Mouse (Mus musculus) hematopoietic stem cell, adult 5-6 weeks (primary cell): Measurements from ENCODE around the gene Olfr68. TPM values are rescaled to one million over a fixed set of nuclear protein-coding genes. Genes with fewer than 3 reads are reported as not detected.
"Not testable (repeated sequence)": the region's sequence is repeated elsewhere in the genome, so short reads cannot be mapped to it uniquely, and the experiment has no call there.

Experiments
- ATAC-seq, 2 experiments: fragments of 125-278 bp in 1 of 2; replicated peaks in 1 of 2; 2 replicates each; pipeline ENCODE4 v1.8.0; 2016 to 2017; ENCODE audit warnings: inconsistent platforms in 2 of 2, mild to moderate bottlenecking in 2 of 2, moderate number of reproducible peaks in 2 of 2, low read depth in 1 of 2, moderate TSS enrichment in 1 of 2; ENCODE audit not compliant: low FRiP score in 2 of 2, poor library complexity in 2 of 2, severe bottlenecking in 2 of 2, insufficient read depth in 1 of 2, low TSS enrichment in 1 of 2
- total RNA-seq: library from RNA; stranded (forward); fragments of 172-1452, 232-1000 nt; gene quantifications from 2 replicates; pipeline ENCODE4 v1.2.3, GENCODE M21; 2017

Gene Olfr68
- total RNA-seq = 0.88 TPM in 1 of 2 replicates, not detected in the other

- no peak for ATAC-seq
Measured at GRCm38 (mm10) chr7:103779598-103779997, at the start of gene Olfr68. Gene Olfr68, minus strand, starts transcription at chr7:103779698.

GRCm38 (mm10) chr7:103827808-103828207 lies 48.3 kb upstream of the Olfr68 start, which contains the start of gene Hbb-bs:
Gene Hbb-bs, minus strand, starts transcription at chr7:103828096.
- peak in 1 of 2 experiments; percentile 39; a peak in 2 of 4 replicates for ATAC-seq

GRCm38 (mm10) chr7:103827139-103827538 lies 47.6 kb upstream of the Olfr68 start:
- peak; percentile 44 to 51; a peak in 3 of 4 replicates for ATAC-seq

- no peak for ATAC-seq
Measured at GRCm38 (mm10) chr7:103826255-103826887, 46.9 kb upstream of the Olfr68 start.

- no peak for ATAC-seq
Measured at GRCm38 (mm10) chr7:103825536-103826254, 46.2 kb upstream of the Olfr68 start.

GRCm38 (mm10) chr7:103824597-103824996 lies 45.1 kb upstream of the Olfr68 start:
- ATAC-seq = no peak

GRCm38 (mm10) chr7:103815085-103815484 lies 35.6 kb upstream of the Olfr68 start:
- not testable (repeated sequence) for ATAC-seq

- ATAC-seq = no peak
Measured at GRCm38 (mm10) chr7:103813766-103814165, 34.3 kb upstream of the Olfr68 start, which contains the start of gene Hbb-bt. Gene Hbb-bt, minus strand, starts transcription at chr7:103813996.

GRCm38 (mm10) chr7:103813152-103813551 lies 33.7 kb upstream of the Olfr68 start:
- peak in 1 of 2 experiments; percentile 5; a peak in 1 of 4 replicates for ATAC-seq

GRCm38 (mm10) chr7:103812174-103812573 lies 32.7 kb upstream of the Olfr68 start:
- peak; percentile 55 to 78 for ATAC-seq

- ATAC-seq = no peak
Measured at GRCm38 (mm10) chr7:103811223-103811845, 31.8 kb upstream of the Olfr68 start.

- ATAC-seq = no peak
Measured at GRCm38 (mm10) chr7:103810746-103811145, 31.2 kb upstream of the Olfr68 start.

- no peak for ATAC-seq
Measured at GRCm38 (mm10) chr7:103810296-103810695, 30.8 kb upstream of the Olfr68 start.

GRCm38 (mm10) chr7:103809801-103810155 lies 30.3 kb upstream of the Olfr68 start:
- no peak for ATAC-seq

GRCm38 (mm10) chr7:103808971-103809800 lies 29.7 kb upstream of the Olfr68 start:
- ATAC-seq = peak; percentile 73 to 81

- ATAC-seq = not testable (repeated sequence)
Measured at GRCm38 (mm10) chr7:103808120-103808519, 28.6 kb upstream of the Olfr68 start.

GRCm38 (mm10) chr7:103806856-103807255 lies 27.4 kb upstream of the Olfr68 start:
- peak; percentile 50 to 62; a peak in 3 of 4 replicates for ATAC-seq
